Mouse (Mus musculus): Measurements from ENCODE around the gene Pigp. TPM values are rescaled to one million over a fixed set of nuclear protein-coding genes. Genes with fewer than 3 reads are reported as not detected.

The Pigp gene
- total and polyA plus RNA-seq, 3 experiments, result 63.8 to 163 (median 103) TPM

DNA sequence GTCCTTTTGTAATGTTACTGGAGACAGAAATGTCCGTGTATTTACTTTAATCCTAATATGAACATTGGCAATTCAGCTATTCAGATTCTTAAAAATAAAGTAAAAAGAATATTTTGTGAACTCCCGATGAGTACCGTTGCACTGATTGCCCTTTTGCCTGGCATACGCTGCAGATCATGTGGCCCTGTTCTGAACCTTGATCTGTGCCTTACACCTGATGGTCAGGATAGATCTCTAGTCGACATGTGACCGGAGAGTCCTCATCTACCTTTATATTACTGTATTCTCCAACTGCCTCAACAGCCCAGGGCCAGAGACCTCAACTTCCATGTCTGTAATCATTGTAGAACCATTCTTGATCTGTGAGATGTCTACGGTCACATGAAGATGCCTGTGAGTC, 16.0 kb upstream of the Pigp start:
- no peak overlapping the region for H3K27ac ChIP-seq (ENCODE audit: insufficient read depth, low read depth)
- peaks cover 15% of the 10 kb centered on the region for H3K79me2 ChIP-seq (replicated peaks; ENCODE audit: control insufficient read depth, extremely low read depth, insufficient read depth, poor library complexity, severe bottlenecking)
- no peak overlapping the region for H3K9ac ChIP-seq (ENCODE audit: insufficient read depth, low read depth)
- dilution Hi-C loops (cut with MboI; ENCODE audit: extremely low pct_ligation_motif_present, extremely low pct_unique_long_range_greater_than_20kb, low sequenced_read_pairs) (no loop called here), in situ Hi-C loops (cut with MboI; ENCODE audit: low pct_ligation_motif_present, low pct_unique_long_range_greater_than_20kb, low sequenced_read_pairs) (no loop called here)
- H3K9me3 ChIP-seq (replicated peaks; ENCODE audit: low read length), result no peaks in the 10 kb centered on the region
- DNase-seq (ENCODE audit: extremely low read depth), result no peak
- TF ChIP-seq UBTF (IDR thresholded peaks at IDR 0.05; ENCODE audit: low read depth, low read length) (no peak), MAX (IDR thresholded peaks at IDR 0.05; ENCODE audit: low read length) (no peak), USF1 (IDR thresholded peaks at IDR 0.05; ENCODE audit: low read depth, low read length) (no peak), USF2 (conservative IDR thresholded peaks at IDR 0.05; ENCODE audit: low read depth, low read length) (no peak), NRF1 (IDR thresholded peaks at IDR 0.05; ENCODE audit: low read depth, low read length) (no peak), ELF1 (IDR thresholded peaks at IDR 0.05; ENCODE audit: low read depth, low read length) (no peak), TCF12 (IDR thresholded peaks at IDR 0.05; ENCODE audit: low read depth, low read length) (no peak), MAZ (IDR thresholded peaks at IDR 0.05; ENCODE audit: low read depth, low read length) (no peak), RCOR1 (conservative IDR thresholded peaks at IDR 0.05; ENCODE audit: low read depth, low read length) (no peak)
- no peak overlapping the region for H3K4me3 ChIP-seq (replicated peaks in 1 of 3; ENCODE audit: low read depth in 2 of 3, low read length in 2 of 3, poor library complexity in 1 of 3)
- H3K4me1 ChIP-seq (ENCODE audit: control insufficient read depth in 1 of 2, insufficient read depth in 2 of 2), result peaks cover 3 to 9% of the 10 kb centered on the region in 2 experiments
- H3K27me3 ChIP-seq (replicated peaks), result no peaks in the 10 kb centered on the region
- peaks cover 25 to 44% of the 10 kb centered on the region in 2 experiments for H3K36me3 ChIP-seq (replicated peaks in 1 of 2; ENCODE audit: control insufficient read depth in 1 of 2, insufficient read depth in 1 of 2, low read length in 1 of 2)
- no peak overlapping the region for H3K4me2 ChIP-seq (ENCODE audit: insufficient read depth, low read depth, poor library complexity, severe bottlenecking)

DNA sequence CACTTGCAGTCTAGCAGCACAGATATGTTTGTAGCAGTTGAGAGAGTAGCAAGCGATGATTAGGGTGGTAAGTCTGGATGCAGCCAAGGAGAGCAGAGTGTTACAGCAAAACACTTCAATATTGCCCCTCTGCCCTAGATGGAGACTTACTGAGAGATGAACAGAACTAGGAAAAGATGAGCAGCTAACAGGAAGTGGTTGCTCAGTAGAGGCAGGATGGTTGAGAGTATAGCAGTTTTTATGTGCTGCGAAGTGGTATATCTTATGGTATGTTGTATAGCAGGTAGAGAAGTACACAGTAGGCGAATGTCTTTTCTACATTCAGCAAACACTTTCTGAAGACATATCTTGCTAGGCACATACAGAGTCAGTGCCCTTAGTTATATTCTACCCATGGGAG, 11.6 kb upstream of the Pigp start:
- no peak for TF ChIP-seq MAZ (IDR thresholded peaks at IDR 0.05; ENCODE audit: low read depth, low read length)
- Histone ChIP-seq H3K9ac (ENCODE audit: insufficient read depth, low read depth) (no peak overlapping the region), H3K4me3 (replicated peaks in 1 of 3; ENCODE audit: low read depth in 2 of 3, low read length in 2 of 3, poor library complexity in 1 of 3) (no peak overlapping the region), H3K27ac (ENCODE audit: insufficient read depth, low read depth) (no peak overlapping the region), H3K4me2 (ENCODE audit: insufficient read depth, low read depth, poor library complexity, severe bottlenecking) (no peak overlapping the region), H3K9me3 (replicated peaks; ENCODE audit: low read length) (no peaks in the 10 kb centered on the region), H3K36me3 (replicated peaks in 1 of 2; ENCODE audit: control insufficient read depth in 1 of 2, insufficient read depth in 1 of 2, low read length in 1 of 2) (peaks cover 21 to 31% of the 10 kb centered on the region in 2 experiments), H3K4me1 (ENCODE audit: control insufficient read depth in 1 of 2, insufficient read depth in 2 of 2) (peaks cover 11 to 45% of the 10 kb centered on the region in 2 experiments), H3K79me2 (replicated peaks; ENCODE audit: control insufficient read depth, extremely low read depth, insufficient read depth, poor library complexity, severe bottlenecking) (peaks cover 39% of the 10 kb centered on the region), H3K27me3 (replicated peaks) (no peaks in the 10 kb centered on the region)
- dilution Hi-C loops (cut with MboI; ENCODE audit: extremely low pct_ligation_motif_present, extremely low pct_unique_long_range_greater_than_20kb, low sequenced_read_pairs) (no loop called here), in situ Hi-C loops (cut with MboI; ENCODE audit: low pct_ligation_motif_present, low pct_unique_long_range_greater_than_20kb, low sequenced_read_pairs) (no loop called here)
- DNase-seq (ENCODE audit: extremely low read depth), result no peak

DNA sequence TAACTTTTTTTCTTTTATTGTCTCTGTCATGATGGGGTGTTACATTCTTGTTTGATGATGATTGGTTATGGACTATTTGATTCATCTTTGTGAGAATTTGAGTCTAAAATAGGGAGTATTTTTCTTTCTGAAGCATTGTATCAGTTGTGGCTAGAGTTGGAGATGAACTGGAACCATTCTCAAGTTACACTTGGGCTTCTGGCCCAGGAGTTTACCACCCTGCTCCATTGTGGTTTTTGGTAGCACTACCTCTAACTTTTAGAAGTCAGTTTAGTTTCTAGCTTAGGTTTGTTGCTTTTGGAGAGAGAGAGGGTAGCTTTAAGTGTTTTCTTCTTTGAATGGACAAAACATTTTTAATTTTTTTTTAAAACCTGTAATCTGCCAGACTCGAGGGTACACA, 7.7 kb upstream of the Pigp start:
- dilution Hi-C loops (cut with MboI; ENCODE audit: extremely low pct_ligation_motif_present, extremely low pct_unique_long_range_greater_than_20kb, low sequenced_read_pairs), result no loop called here
- Histone ChIP-seq H3K27me3 (replicated peaks) (no peaks in the 10 kb centered on the region), H3K4me3 (replicated peaks in 1 of 3; ENCODE audit: low read depth in 2 of 3, low read length in 2 of 3, poor library complexity in 1 of 3) (no peak overlapping the region), H3K79me2 (replicated peaks; ENCODE audit: control insufficient read depth, extremely low read depth, insufficient read depth, poor library complexity, severe bottlenecking) (peaks cover 66% of the 10 kb centered on the region), H3K4me1 (ENCODE audit: control insufficient read depth in 1 of 2, insufficient read depth in 2 of 2) (peaks cover 15 to 77% of the 10 kb centered on the region in 2 experiments), H3K36me3 (replicated peaks in 1 of 2; ENCODE audit: control insufficient read depth in 1 of 2, insufficient read depth in 1 of 2, low read length in 1 of 2) (peaks cover 3 to 5% of the 10 kb centered on the region in 2 experiments), H3K9me3 (replicated peaks; ENCODE audit: low read length) (no peaks in the 10 kb centered on the region), H3K27ac (ENCODE audit: insufficient read depth, low read depth) (no peak overlapping the region), H3K9ac (ENCODE audit: insufficient read depth, low read depth) (no peak overlapping the region), H3K4me2 (ENCODE audit: insufficient read depth, low read depth, poor library complexity, severe bottlenecking) (no peak overlapping the region)
- TF ChIP-seq SIN3A (IDR thresholded peaks at IDR 0.05; ENCODE audit: low read length) (no peak), EP300 (IDR thresholded peaks at IDR 0.05; ENCODE audit: low read length) (no peak), USF1 (IDR thresholded peaks at IDR 0.05; ENCODE audit: low read depth, low read length) (no peak), ZC3H11A (IDR thresholded peaks at IDR 0.05; ENCODE audit: low read depth, low read length) (no peak), TBP (conservative IDR thresholded peaks at IDR 0.05; ENCODE audit: low read depth, low read length) (no peak), CTCF (conservative IDR thresholded peaks at IDR 0.05 in 1 of 2, IDR thresholded peaks at IDR 0.05 in 1 of 2; ENCODE audit: low read depth in 2 of 2, low read length in 2 of 2) (no peak), HCFC1 (IDR thresholded peaks at IDR 0.05; ENCODE audit: low read depth, low read length) (no peak), E2F4 (IDR thresholded peaks at IDR 0.05; ENCODE audit: insufficient replicate concordance, low read depth, low read length) (no peak), KAT2A (IDR thresholded peaks at IDR 0.05; ENCODE audit: insufficient replicate concordance, low read length) (no peak), MAFK (IDR thresholded peaks at IDR 0.05; ENCODE audit: insufficient replicate concordance, low read length) (no peak), ZNF384 (IDR thresholded peaks at IDR 0.05; ENCODE audit: low read depth, low read length) (no peak), TCF12 (IDR thresholded peaks at IDR 0.05; ENCODE audit: low read depth, low read length) (no peak), POLR2AphosphoS2 (IDR thresholded peaks at IDR 0.05; ENCODE audit: low read depth, low read length) (no peak), USF2 (conservative IDR thresholded peaks at IDR 0.05; ENCODE audit: low read depth, low read length) (no peak), NRF1 (IDR thresholded peaks at IDR 0.05; ENCODE audit: low read depth, low read length) (no peak), IRF4 (IDR thresholded peaks at IDR 0.05; ENCODE audit: low read depth, low read length) (no peak), ETS1 (conservative IDR thresholded peaks at IDR 0.05; ENCODE audit: low read depth, low read length) (no peak), MAZ (IDR thresholded peaks at IDR 0.05; ENCODE audit: low read depth, low read length) (no peak), MYC (IDR thresholded peaks at IDR 0.05; ENCODE audit: low read depth, low read length) (no peak), UBTF (IDR thresholded peaks at IDR 0.05; ENCODE audit: low read depth, low read length) (no peak)
- no peak for DNase-seq (ENCODE audit: extremely low read depth)
- in situ Hi-C loops (cut with MboI; ENCODE audit: low pct_ligation_motif_present, low pct_unique_long_range_greater_than_20kb, low sequenced_read_pairs), result no loop called here

All from CH12.LX (cell line).